Mouse (Mus musculus) liver, postnatal 0 days (tissue): ENCODE data around the gene Josd1. TPM values are rescaled to one million over a fixed set of nuclear protein-coding genes. Genes with fewer than 3 reads are reported as not detected.

Experiments
- ATAC-seq: fragments of 200-750 bp; cut with Nextera tagmentation; 2 replicates; pipeline ENCODE4 v1.8.0; 2017; ENCODE audit warnings: mild to moderate bottlenecking, moderate library complexity
- DNase-seq: peaks from one replicate; pipeline ENCODE4 v3.0.0-alpha.2; 2016
- H3K27ac ChIP-seq: fragments of 300-500 bp; sonication (generic); 2 replicates; pipeline ENCODE4 v1.5.1; 2014; ENCODE audit warnings: antibody characterized with exemption, moderate library complexity, mild to moderate bottlenecking, low read depth
- H3K27me3 ChIP-seq: fragments of 300-500 bp; sonication (generic); 2 replicates; pipeline ENCODE4 v1.6.1; 2014; ENCODE audit warnings: low read length, control low read depth, mixed read lengths; ENCODE audit not compliant: insufficient read depth
- H3K36me3 ChIP-seq: fragments of 300-500 bp; sonication (generic); replicated peaks from 2 replicates; pipeline ENCODE4 v1.6.1; 2014; ENCODE audit warnings: mild to moderate bottlenecking, control low read depth, low read length, moderate library complexity, mixed read lengths; ENCODE audit not compliant: insufficient read depth
- H3K4me1 ChIP-seq: fragments of 300-500 bp; sonication (generic); 2 replicates; pipeline ENCODE4 v1.6.1; 2014; ENCODE audit warnings: antibody characterized with exemption, mild to moderate bottlenecking, control low read depth; ENCODE audit not compliant: insufficient read depth
- H3K4me2 ChIP-seq: fragments of 300-500 bp; sonication (generic); 2 replicates; pipeline ENCODE4 v1.6.1; 2014; ENCODE audit warnings: low read depth, mild to moderate bottlenecking, low read length, moderate library complexity, mixed read lengths
- H3K4me3 ChIP-seq: fragments of 300-500 bp; sonication (generic); 2 replicates; pipeline ENCODE4 v1.5.1; 2014; ENCODE audit warnings: low read depth, low read length
- H3K9ac ChIP-seq: fragments of 300-500 bp; sonication (generic); replicated peaks from 2 replicates; pipeline ENCODE4 v1.6.1; 2014; ENCODE audit warnings: mild to moderate bottlenecking, moderate library complexity
- H3K9me3 ChIP-seq: fragments of 300-500 bp; sonication (generic); 2 replicates; pipeline ENCODE4 v1.6.1; 2016; ENCODE audit warnings: mild to moderate bottlenecking, control low read depth, low read length, mixed read lengths
- CTCF ChIP-seq: sonication (generic); IDR thresholded peaks from 2 replicates; pipeline ENCODE4 v1.5.1; 2016; ENCODE audit warnings: antibody characterized with exemption, low read depth
- EP300 ChIP-seq: IDR thresholded peaks from 2 replicates; pipeline ENCODE4 v1.6.1; 2016; ENCODE audit warnings: antibody characterized with exemption, low read depth, mild to moderate bottlenecking
- WGBS: fragments of 180-500 bp; shearing (Covaris S2); extraction: QIAGEN DNeasy Blood & Tissue Kit; methylation state at CpG from one replicate; pipeline ENCODE4 v1.1.7; 2014; ENCODE audit not compliant: insufficient replicate concordance; 5-methylcytosine and 5-hydroxymethylcytosine counted together
- polyA plus RNA-seq: library from polyadenylated mRNA; unstranded; fragments of >200 nt; fragmentation: Nextera tagmentation; extraction: Ambion mirVana; gene quantifications from 2 replicates; pipeline ENCODE4 v1.2.1, GENCODE M21; 2015

Gene Josd1
- polyA plus RNA-seq, 1 experiment from 2014 or later: 13.3 TPM

GRCm38 (mm10) chr15:79715646-79716045, 27.9 kb upstream of the Josd1 start:
- Histone ChIP-seq H3K27me3 (no peaks in the 10 kb centered on the region), H3K27ac (no peak overlapping the region), H3K9ac (no peak overlapping the region), H3K9me3 (no peaks in the 10 kb centered on the region), H3K4me2 (no peak overlapping the region), H3K4me3 (no peak overlapping the region), H3K36me3 (peaks cover 89% of the 10 kb centered on the region), H3K4me1 (no peaks in the 10 kb centered on the region)
- TF ChIP-seq EP300: no peak
- no peak for TF ChIP-seq CTCF
- WGBS: 91% methylated on average over 7 of the region's 7 CpGs
- DNase-seq: no peak
- no peak for ATAC-seq

- Histone ChIP-seq H3K9me3 (no peaks in the 10 kb centered on the region), H3K4me2 (no peak overlapping the region), H3K4me3 (no peak overlapping the region), H3K4me1 (no peaks in the 10 kb centered on the region), H3K27me3 (no peaks in the 10 kb centered on the region), H3K9ac (no peak overlapping the region), H3K36me3 (peaks cover 54% of the 10 kb centered on the region), H3K27ac (no peak overlapping the region)
- DNase-seq (no peak), ATAC-seq (0 out of 2 replicates have a peak, but pooled peaks have one; percentile 13)
- TF ChIP-seq CTCF (peak; percentile 33; the same call in 1 of the 2 replicates), EP300 (no peak)
- 85% methylated on average over 5 of the region's 5 CpGs for WGBS
Observed at GRCm38 (mm10) chr15:79708229-79708822, 20.6 kb upstream of the Josd1 start.

- TF ChIP-seq EP300 (no peak), CTCF (no peak)
- whole genome bisulfite sequencing: 82% methylated on average over 17 of the region's 17 CpGs
- H3K36me3 ChIP-seq: peaks cover 41% of the 10 kb centered on the region
Observed at GRCm38 (mm10) chr15:79706603-79707214, 19.0 kb upstream of the Josd1 start.

GRCm38 (mm10) chr15:79697558-79698187, 10.0 kb upstream of the Josd1 start:
- ATAC-seq (no peak), DNase-seq (peak; percentile 45)
- Histone ChIP-seq H3K27me3 (no peaks in the 10 kb centered on the region), H3K27ac (no peak overlapping the region), H3K9ac (0 out of 2 replicates have a peak overlapping the region, but pooled peaks have one; percentile 26), H3K4me2 (no peak overlapping the region; the same call in 1 of the 2 replicates), H3K9me3 (no peaks in the 10 kb centered on the region), H3K4me1 (peaks cover 47% of the 10 kb centered on the region), H3K4me3 (no peak overlapping the region), H3K36me3 (peaks cover 24% of the 10 kb centered on the region)
- TF ChIP-seq CTCF (no peak), EP300 (no peak)
- 68% methylated on average over 9 of the region's 9 CpGs for WGBS

More at GRCm38 (mm10) chr15:79706603-79707214, 19.0 kb upstream of the Josd1 start:
- H3K4me3 ChIP-seq: no peak overlapping the region
- no peaks in the 10 kb centered on the region for H3K27me3 ChIP-seq
- no peak overlapping the region for H3K27ac ChIP-seq
- no peak for DNase-seq
- no peaks in the 10 kb centered on the region for H3K9me3 ChIP-seq
- H3K4me1 ChIP-seq: no peaks in the 10 kb centered on the region
- no peak for ATAC-seq
- no peak overlapping the region for H3K4me2 ChIP-seq
- no peak overlapping the region for H3K9ac ChIP-seq

- Histone ChIP-seq H3K4me1 (peaks cover 52% of the 10 kb centered on the region), H3K9me3 (no peaks in the 10 kb centered on the region)
Observed at GRCm38 (mm10) chr15:79697011-79697410, 9.3 kb upstream of the Josd1 start.

GRCm38 (mm10) chr15:79696508-79696907, 8.8 kb upstream of the Josd1 start:
- H3K4me2 ChIP-seq: peak overlapping the region; percentile 19; the same call in 1 of the 2 replicates
- DNase-seq (no peak), ATAC-seq (no peak)
- no peaks in the 10 kb centered on the region for H3K9me3 ChIP-seq
- H3K27ac ChIP-seq: no peak overlapping the region
- peaks cover 58% of the 10 kb centered on the region for H3K4me1 ChIP-seq
- TF ChIP-seq CTCF (no peak), EP300 (no peak)
- WGBS: 89% methylated on average over 2 of the region's 2 CpGs
- H3K9ac ChIP-seq: no peak overlapping the region
- no peaks in the 10 kb centered on the region for H3K27me3 ChIP-seq
- peaks cover 24% of the 10 kb centered on the region for H3K36me3 ChIP-seq
- no peak overlapping the region for H3K4me3 ChIP-seq

More at GRCm38 (mm10) chr15:79697011-79697410, 9.3 kb upstream of the Josd1 start:
- peaks cover 24% of the 10 kb centered on the region for H3K36me3 ChIP-seq
- TF ChIP-seq EP300 (no peak), CTCF (no peak)
- H3K4me2 ChIP-seq: peak overlapping the region; percentile 19; the same call in 1 of the 2 replicates
- ATAC-seq: no peak
- no peaks in the 10 kb centered on the region for H3K27me3 ChIP-seq
- H3K27ac ChIP-seq: no peak overlapping the region
- 0 out of 2 replicates have a peak overlapping the region, but pooled peaks have one; percentile 26 for H3K9ac ChIP-seq
- H3K4me3 ChIP-seq: no peak overlapping the region
- no peak for DNase-seq
- WGBS: 76% methylated on average over 6 of the region's 6 CpGs
